Mouse (Mus musculus) lung, postnatal 0 days (tissue): ENCODE measurements at regions not wholly inside any gene's neighbourhood (a gene's known extent, or its start where the extent isn't known, plus 50 kb on each side); places are given as distances from the start of the nearest gene placed in this dataset.

Experiments used
- CTCF ChIP-seq: IDR thresholded peaks from 2 replicates; pipeline ENCODE4 v1.5.1; 2016; ENCODE audit warnings: antibody characterized with exemption, mild to moderate bottlenecking
- EP300 ChIP-seq: IDR thresholded peaks from 2 replicates; pipeline ENCODE4 v1.6.1; 2016; ENCODE audit warnings: antibody characterized with exemption, mild to moderate bottlenecking, control low read depth

GRCm38 (mm10) chr13:107088198-107088597, 66.3 kb upstream of the Kif2a start:
- TF ChIP-seq CTCF (no peak), EP300 (no peak)
